Mouse (Mus musculus) left cerebral cortex, adult 2 months (tissue): ENCODE data around the gene Psma5. TPM values are rescaled to one million over a fixed set of nuclear protein-coding genes. Genes with fewer than 3 reads are reported as not detected.

Source experiments
- DNase-seq, 2 experiments: peaks; one replicate each; pipeline ENCODE4 v3.0.0; 2021 to 2022; ENCODE audit warnings: low spot score in 2 of 2, mixed read lengths in 1 of 2; ENCODE audit errors: extremely low spot score in 1 of 2
- H3K27ac ChIP-seq: fragments of 200-600 bp; 2 replicates; pipeline ENCODE4 v1.8.1; 2022
- H3K4me3 ChIP-seq: fragments of 200-600 bp; 2 replicates; pipeline ENCODE4 v1.8.1; 2022
- CTCF ChIP-seq: fragments of 200-600 bp; IDR thresholded peaks from 2 replicates; pipeline ENCODE4 v1.8.1; 2022; ENCODE audit warnings: antibody characterized with exemption, mild to moderate bottlenecking, moderate library complexity
- intact Hi-C: fragments of 180-260 bp; cut with DNase I; formaldehyde crosslinking; loops from one replicate; pipeline ENCODE4 v1.15.1; 2025
- long read RNA-seq, 2 experiments: library from polyadenylated mRNA; stranded (forward); transcript quantifications; one replicate each; pipeline ENCODE4 v2.0.0; 2021; ENCODE audit warnings: borderline mapping rate in 2 of 2
- total RNA-seq, 2 experiments: library from RNA; stranded (reverse); gene quantifications; 2 replicates each; pipeline ENCODE4 v1.2.3; 2021

Gene Psma5
- 10 to 100 TPM; 64.9 to 80.9 TPM for total RNA-seq
- long read RNA-seq, experiment 1, transcript Psma5-201 (9 exons, 1,239 nt): major isoform, 82 of 89 reads
- long read RNA-seq, experiment 1, partial matches to known transcripts: 4 of 89 reads
- long read RNA-seq, experiment 1, other reads (novel, unspliced or antisense): 3 of 89 reads
- long read RNA-seq, experiment 2, transcript Psma5-201 (9 exons, 1,239 nt): major isoform, 37 of 42 reads
- long read RNA-seq, experiment 2, partial matches to known transcripts: 0 of 42 reads
- long read RNA-seq, experiment 2, other reads (novel, unspliced or antisense): 5 of 42 reads

GRCm38 (mm10) chr3:108256719-108257637, at the start of gene Psma5:
Psma5 (plus strand) TSS chr3:108256926.
- intact Hi-C loops: loop anchor here (2.0 kb wide), 2 partner anchors 46 to 92 kb away; partner anchors contain the start of gene Atxn7l2
- H3K4me3 ChIP-seq: peak within 1 kb of the TSS; percentile 85
- peak within 1 kb of the TSS; percentile 84 for H3K27ac ChIP-seq
- no peak for TF ChIP-seq CTCF
- DNase-seq: peak; percentile 87 to 92

GRCm38 (mm10) chr3:108209001-108209400, 47.7 kb upstream of the Psma5 start:
- peak overlapping the region; percentile 100; the same call in 1 of the 2 replicates for H3K27ac ChIP-seq
- peak overlapping the region; percentile 90 for H3K4me3 ChIP-seq
- no peak for TF ChIP-seq CTCF
- intact Hi-C loops: no loop called here
- peak in 1 of 2 experiments; percentile 10 for DNase-seq

DNA sequence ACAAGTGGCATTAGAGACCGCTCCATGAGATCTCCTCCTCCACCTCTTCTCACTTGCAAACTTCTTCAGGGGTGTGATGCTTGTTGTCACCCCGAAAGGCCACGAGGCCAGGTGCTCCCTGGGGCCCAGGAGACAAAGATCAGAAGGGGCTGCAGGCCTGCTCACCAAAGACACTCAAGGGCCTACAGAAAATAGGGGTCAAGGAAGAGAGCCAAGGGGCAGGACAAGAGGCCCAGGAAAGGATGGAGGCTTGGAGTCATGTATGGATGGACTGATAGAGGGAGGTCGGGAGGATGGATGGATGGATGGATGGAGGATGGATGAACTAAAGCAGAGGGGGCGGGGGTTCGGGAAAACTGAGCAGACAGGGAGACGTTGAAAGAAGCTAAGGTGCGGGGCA, 47.2 kb upstream of the Psma5 start:
- H3K27ac ChIP-seq: peak overlapping the region; percentile 100
- DNase-seq: peak in 1 of 2 experiments; percentile 13
- intact Hi-C loops: no loop called here
- TF ChIP-seq CTCF: no peak
- peak overlapping the region; percentile 90 for H3K4me3 ChIP-seq

DNA sequence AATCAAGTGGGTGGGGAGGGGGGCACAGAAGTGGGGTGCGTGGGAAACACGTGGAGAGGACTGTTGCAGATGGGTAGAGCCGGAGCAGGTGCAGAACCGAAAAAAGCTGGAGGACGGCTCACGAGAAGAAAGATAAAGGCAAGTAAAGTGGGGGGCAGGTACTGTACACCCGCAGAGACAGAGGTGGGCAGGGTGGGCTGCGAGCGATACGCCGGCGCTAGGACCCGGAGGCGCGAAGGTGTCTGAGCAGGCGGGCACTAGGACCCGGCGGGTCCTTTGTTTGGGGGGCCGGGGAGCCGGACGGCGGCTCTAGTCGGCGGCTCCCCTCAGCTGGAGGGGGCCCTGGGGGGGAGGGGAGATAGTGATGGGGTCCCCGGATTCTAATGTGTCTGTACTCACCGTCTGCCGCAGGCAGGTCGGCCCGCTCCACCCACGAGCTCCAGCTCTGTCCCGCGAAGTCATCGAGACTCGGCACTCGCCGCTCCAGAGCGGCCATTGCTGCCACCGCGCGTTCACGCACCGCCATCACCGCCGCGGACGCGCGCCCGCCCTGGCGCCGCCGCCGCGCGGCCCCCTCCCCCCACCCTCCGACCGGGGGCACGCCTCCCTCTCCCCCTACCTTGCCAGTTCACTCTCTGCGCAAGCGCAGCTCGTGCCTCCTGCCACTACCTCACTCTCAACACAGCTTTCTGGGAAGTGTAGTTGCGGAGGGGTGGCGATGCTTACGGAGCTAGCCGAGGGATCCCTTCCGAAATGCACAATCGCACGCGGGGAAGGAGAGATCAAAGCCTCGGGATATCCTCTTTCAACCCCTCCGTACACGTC, 46.6 kb upstream of the Psma5 start:
- H3K27ac ChIP-seq: peak overlapping the region; percentile 100
- intact Hi-C loops: loop anchor here (1.0 to 2.0 kb wide), 4 partner anchors 10 to 47 kb away; partner anchors contain the start of genes Amigo1 and Psma5
- H3K4me3 ChIP-seq: peak overlapping the region; percentile 90
- TF ChIP-seq CTCF: no peak
- DNase-seq: peak; percentile 92 to 93

DNA sequence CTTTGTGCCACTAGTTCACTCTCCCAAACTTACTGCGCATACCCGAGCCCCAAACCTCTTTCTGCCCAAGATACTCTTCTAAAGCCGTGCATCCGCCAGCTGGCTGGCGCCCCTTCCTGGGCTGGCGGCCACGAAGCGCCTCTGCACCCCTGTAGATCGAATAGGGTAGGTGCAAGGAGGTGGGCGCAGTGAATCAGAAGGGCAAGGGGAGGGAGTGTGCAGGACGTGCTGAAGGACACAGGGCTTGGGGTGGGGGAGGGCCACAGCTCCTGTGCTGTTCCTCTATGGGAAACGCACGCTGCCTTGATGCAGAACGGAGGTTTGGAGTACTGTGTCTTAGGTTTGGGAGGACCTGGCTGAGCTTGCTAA, 46.0 kb upstream of the Psma5 start, which contains the start of gene Atxn7l2:
Gene Atxn7l2, minus strand, starts transcription at position 164 of the 369 bp plus-strand sequence.
- H3K27ac ChIP-seq: peak within 1 kb of the TSS; percentile 100
- H3K4me3 ChIP-seq: peak within 1 kb of the TSS; percentile 90
- TF ChIP-seq CTCF: peak; percentile 40
- intact Hi-C loops: loop anchor here (1.0 to 2.0 kb wide), 4 partner anchors 10 to 46 kb away; partner anchors contain the start of genes Amigo1 and Psma5
- DNase-seq: peak in 1 of 2 experiments; percentile 78

DNA sequence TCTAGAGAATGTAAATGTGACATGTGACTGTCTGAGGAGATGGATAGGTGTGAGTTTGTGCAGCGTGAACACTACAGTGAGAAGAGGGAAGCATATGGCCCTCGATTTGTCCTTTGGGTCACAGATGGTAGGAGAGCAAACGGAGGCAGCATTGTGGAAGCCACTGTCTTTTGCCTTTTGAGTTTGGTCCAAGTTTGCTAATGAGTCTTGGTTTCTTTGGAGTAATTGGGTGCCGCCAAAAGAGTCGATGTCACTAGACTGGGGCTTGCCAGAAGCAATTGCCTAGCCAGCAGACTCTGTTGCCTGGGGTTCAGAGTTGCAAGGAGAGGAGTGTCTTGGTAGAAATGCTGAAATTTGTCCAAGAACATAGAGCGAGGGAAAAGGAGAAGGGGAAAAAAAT, 44.9 kb upstream of the Psma5 start:
- no peak overlapping the region for H3K4me3 ChIP-seq
- no peak for DNase-seq

GRCm38 (mm10) chr3:108212406-108212805, 44.3 kb upstream of the Psma5 start:
- no peak overlapping the region for H3K4me3 ChIP-seq
- intact Hi-C loops: no loop called here
- TF ChIP-seq CTCF: no peak; the same call in 1 of the 2 replicates
- no peak for DNase-seq
- no peak overlapping the region for H3K27ac ChIP-seq

More for the DNA sequence above, 44.9 kb upstream of the Psma5 start:
- intact Hi-C loops: loop anchor here (2.0 kb wide), 3 partner anchors 21 to 45 kb away; partner anchors contain the start of genes Amigo1 and Psma5
- H3K27ac ChIP-seq: peak overlapping the region; percentile 100
- TF ChIP-seq CTCF: no peak

- DNase-seq: no peak
- Histone ChIP-seq H3K27ac (no peak overlapping the region), H3K4me3 (no peak overlapping the region)
- intact Hi-C loops: no loop called here
- TF ChIP-seq CTCF: no peak
Observed at GRCm38 (mm10) chr3:108214734-108215133, 42.0 kb upstream of the Psma5 start.

- no peak for TF ChIP-seq CTCF
- no peak overlapping the region for H3K27ac ChIP-seq
- intact Hi-C loops: no loop called here
- H3K4me3 ChIP-seq: no peak overlapping the region
- no peak for DNase-seq
Observed at GRCm38 (mm10) chr3:108220661-108221060, 36.1 kb upstream of the Psma5 start.

DNA sequence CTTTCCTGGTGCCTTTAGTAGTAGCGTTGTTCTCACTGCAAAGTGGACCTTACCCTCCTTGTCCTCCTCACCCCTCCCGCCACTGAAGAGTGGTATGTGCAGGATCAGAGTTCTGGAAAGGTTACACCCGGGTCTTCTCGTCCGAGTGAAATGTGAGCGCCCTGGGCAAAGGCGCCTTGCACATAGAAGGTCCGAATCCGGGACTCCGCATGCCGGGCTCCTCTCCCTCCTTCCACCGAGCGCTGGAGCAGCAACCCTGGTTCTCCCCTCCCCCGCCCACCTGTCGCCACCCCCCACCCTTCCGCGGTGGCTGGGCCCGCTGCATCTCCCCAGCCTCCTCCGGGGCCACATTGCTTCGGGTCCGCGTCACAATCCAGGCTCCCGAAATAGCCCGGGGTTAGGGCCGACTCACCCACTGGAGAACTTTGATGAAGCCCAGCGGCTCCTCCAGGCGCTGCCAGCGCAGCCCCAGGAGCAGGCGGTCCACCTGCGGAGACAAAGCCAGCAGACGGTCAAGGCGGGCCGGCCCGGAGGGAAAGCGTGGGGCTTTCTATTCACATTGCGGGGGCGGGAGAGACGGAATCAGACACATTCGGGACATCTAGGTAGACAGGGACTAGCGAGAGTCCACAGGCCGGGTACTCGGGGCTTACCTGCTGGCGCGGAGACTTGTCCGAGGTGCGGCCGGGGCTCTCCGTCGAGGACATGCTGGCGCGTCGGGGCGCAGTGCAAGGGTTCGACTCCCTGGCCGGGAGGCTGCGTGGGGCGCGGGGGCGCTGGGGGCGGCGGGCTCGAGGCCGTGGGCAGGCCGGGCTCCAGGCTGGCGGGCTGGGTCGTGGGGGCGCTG, 30.8 kb upstream of the Psma5 start:
- no peak overlapping the region for H3K27ac ChIP-seq
- no peak for DNase-seq
- intact Hi-C loops: no loop called here
- H3K4me3 ChIP-seq: peak overlapping the region; percentile 42
- TF ChIP-seq CTCF: no peak
